Mouse (Mus musculus) heart, adult 2 months (tissue): ENCODE measurements around the gene Ly6g6c. TPM values are rescaled to one million over a fixed set of nuclear protein-coding genes. Genes with fewer than 3 reads are reported as not detected.

Experiments used
- DNase-seq, 2 experiments: peaks; one replicate each; pipeline ENCODE4 v3.0.0; 2021
- H3K27ac ChIP-seq: fragments of 200-600 bp; 2 replicates; pipeline ENCODE4 v1.8.1; 2022
- H3K27me3 ChIP-seq: fragments of 200-500 bp; 2 replicates; pipeline ENCODE4 v1.6.1; 2012; ENCODE audit warnings: mild to moderate bottlenecking, low read length, inconsistent platforms, mixed read lengths; ENCODE audit not compliant: control insufficient read depth, insufficient read depth
- H3K36me3 ChIP-seq: fragments of 200-500 bp; 2 replicates; pipeline ENCODE4 v1.6.1; 2012; ENCODE audit warnings: low read length, inconsistent platforms; ENCODE audit not compliant: control insufficient read depth, insufficient read depth
- H3K4me1 ChIP-seq: fragments of 200-500 bp; 2 replicates; pipeline ENCODE4 v1.6.1; 2011; ENCODE audit warnings: low read length; ENCODE audit not compliant: control insufficient read depth, insufficient read depth
- H3K4me3 ChIP-seq: fragments of 200-600 bp; 2 replicates; pipeline ENCODE4 v1.8.1; 2022
- H3K79me2 ChIP-seq: fragments of 200-500 bp; replicated peaks from 2 replicates; pipeline ENCODE4 v1.6.1; 2012; ENCODE audit warnings: mild to moderate bottlenecking, inconsistent platforms, low read length, moderate library complexity, mixed read lengths; ENCODE audit not compliant: control insufficient read depth, insufficient read depth
- H3K9ac ChIP-seq: fragments of 200-500 bp; 2 replicates; pipeline ENCODE4 v1.6.1; 2012; ENCODE audit warnings: low read depth, mild to moderate bottlenecking, control low read depth, inconsistent platforms, low read length, mixed read lengths
- CTCF ChIP-seq: fragments of 200-600 bp; IDR thresholded peaks from 2 replicates; pipeline ENCODE4 v1.8.1; 2022; ENCODE audit warnings: antibody characterized with exemption, mild to moderate bottlenecking, moderate library complexity
- EP300 ChIP-seq: fragments of 200-500 bp; IDR thresholded peaks from 2 replicates; pipeline ENCODE4 v1.6.1; 2011; ENCODE audit warnings: low read depth, low read length, control low read depth; ENCODE audit not compliant: insufficient read depth
- POLR2A ChIP-seq: fragments of 200-500 bp; IDR thresholded peaks from 2 replicates; pipeline ENCODE4 v1.6.1; 2011; ENCODE audit warnings: mild to moderate bottlenecking, low read depth, low read length, control low read depth; ENCODE audit not compliant: insufficient read depth
- WGBS: fragments of 180-500 bp; shearing (Covaris S2); methylation state at CpG from one replicate; pipeline ENCODE4 v1.1.7; 2018; 5-methylcytosine and 5-hydroxymethylcytosine counted together
- intact Hi-C: fragments of 180-260 bp; cut with DNase I; formaldehyde crosslinking; loops from one replicate; pipeline ENCODE4 v1.15.1; 2025
- polyA plus RNA-seq: library from polyadenylated mRNA; depleted of rRNA; stranded (reverse); fragments of >200 nt; gene quantifications from 2 replicates; pipeline ENCODE4 v1.2.3, GENCODE M21; 2012
- total RNA-seq, 2 experiments: library from RNA; stranded (reverse); gene quantifications; 2 replicates each; pipeline ENCODE4 v1.2.3; 2021

Gene Ly6g6c
- total and polyA plus RNA-seq, 3 experiments, result 0.34 to 0.64 (median 0.55) TPM

GRCm38 (mm10) chr17:35050126-35050750 lies 14.9 kb upstream of the Ly6g6c start:
- Histone ChIP-seq H3K27ac (peak overlapping the region; percentile 99), H3K4me1 (peaks cover 13% of the 10 kb centered on the region), H3K4me3 (peak overlapping the region; percentile 82), H3K9ac (peak overlapping the region; percentile 90), H3K27me3 (no peaks in the 10 kb centered on the region), H3K36me3 (peaks cover 5% of the 10 kb centered on the region; the same call in 1 of the 2 replicates), H3K79me2 (no peaks in the 10 kb centered on the region)
- DNase-seq, result peak; percentile 87 to 89
- TF ChIP-seq CTCF, result no peak
- peak; percentile 94 for TF ChIP-seq POLR2A
- intact Hi-C loops, result no loop called here
- WGBS, result under 1% methylated on average over 27 of the region's 27 CpGs

GRCm38 (mm10) chr17:35051156-35052086 lies 13.8 kb upstream of the Ly6g6c start:
- peak; percentile 82 to 90 for DNase-seq
- Histone ChIP-seq H3K79me2 (no peaks in the 10 kb centered on the region), H3K9ac (peak overlapping the region; percentile 70), H3K4me3 (peak overlapping the region; percentile 64), H3K36me3 (peaks cover 7% of the 10 kb centered on the region), H3K4me1 (peaks cover 18% of the 10 kb centered on the region), H3K27me3 (no peaks in the 10 kb centered on the region), H3K27ac (peak overlapping the region; percentile 95)
- 8% methylated on average over 21 of the region's 21 CpGs for WGBS
- intact Hi-C loops, result no loop called here
- TF ChIP-seq CTCF (no peak), EP300 (peak; percentile 84), POLR2A (peak; percentile 84)

GRCm38 (mm10) chr17:35052271-35052798 lies 12.9 kb upstream of the Ly6g6c start:
- Histone ChIP-seq H3K27me3 (no peaks in the 10 kb centered on the region), H3K79me2 (no peaks in the 10 kb centered on the region), H3K36me3 (peaks cover 7% of the 10 kb centered on the region), H3K4me3 (peak overlapping the region; percentile 64; the same call in 1 of the 2 replicates), H3K4me1 (peaks cover 18% of the 10 kb centered on the region), H3K27ac (peak overlapping the region; percentile 95), H3K9ac (no peak overlapping the region)
- intact Hi-C loops, result no loop called here
- TF ChIP-seq EP300, result no peak
- TF ChIP-seq POLR2A, result no peak
- no peak for TF ChIP-seq CTCF
- 38% methylated on average over 12 of the region's 12 CpGs for WGBS
- no peak for DNase-seq

- Histone ChIP-seq H3K27ac (peak overlapping the region; percentile 38), H3K4me3 (no peak overlapping the region), H3K9ac (no peak overlapping the region), H3K79me2 (no peaks in the 10 kb centered on the region), H3K27me3 (no peaks in the 10 kb centered on the region), H3K36me3 (peaks cover 9% of the 10 kb centered on the region), H3K4me1 (peaks cover 14% of the 10 kb centered on the region)
- 0 out of 2 replicates have a peak, but pooled peaks have one; percentile 12 for TF ChIP-seq EP300
- TF ChIP-seq CTCF, result no peak
- WGBS, result 51% methylated on average over 7 of the region's 7 CpGs
- intact Hi-C loops, result no loop called here
- DNase-seq, result no peak
Measured at GRCm38 (mm10) chr17:35055691-35056495, 9.3 kb upstream of the Ly6g6c start.

- Histone ChIP-seq H3K36me3 (peaks cover 9% of the 10 kb centered on the region), H3K27ac (no peak overlapping the region), H3K9ac (no peak overlapping the region), H3K4me1 (peaks cover 14% of the 10 kb centered on the region), H3K79me2 (no peaks in the 10 kb centered on the region), H3K27me3 (no peaks in the 10 kb centered on the region), H3K4me3 (no peak overlapping the region)
- WGBS, result 78% methylated on average over 3 of the region's 3 CpGs
- intact Hi-C loops, result no loop called here
- no peak for DNase-seq
- no peak for TF ChIP-seq POLR2A
- no peak for TF ChIP-seq EP300
- TF ChIP-seq CTCF, result no peak
Measured at GRCm38 (mm10) chr17:35057090-35057489, 8.1 kb upstream of the Ly6g6c start.
